Mouse (Mus musculus): Measurements from ENCODE around the gene Pigu. TPM values are rescaled to one million over a fixed set of nuclear protein-coding genes. Genes with fewer than 3 reads are reported as not detected.

Gene Pigu
- total RNA-seq, 1 experiment from 2014 or later: 19.2 TPM

DNA sequence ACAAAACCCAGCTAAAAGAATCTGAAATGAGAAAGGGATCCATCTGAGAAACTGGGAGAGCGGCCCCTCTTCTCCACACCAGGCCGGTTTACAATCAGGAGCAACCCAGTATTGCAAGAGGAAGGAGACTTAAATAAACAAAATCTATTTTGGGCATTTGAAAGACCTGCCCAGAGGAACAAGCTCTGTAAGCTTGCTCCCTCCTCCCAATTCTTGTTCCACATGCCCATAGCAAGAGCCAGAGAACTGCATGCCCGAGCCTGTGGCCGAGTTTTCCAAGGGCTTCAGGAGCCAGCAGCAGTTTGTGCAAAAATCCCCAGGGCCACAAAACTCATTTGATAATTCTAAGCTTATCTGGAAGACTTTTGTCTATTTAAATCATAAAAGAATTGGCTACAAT, 57.7 kb downstream of the Pigu start:
- no peak for ATAC-seq (ENCODE audit: extremely low read depth, insufficient number of reproducible peaks, low FRiP score, poor library complexity, severe bottlenecking)

DNA sequence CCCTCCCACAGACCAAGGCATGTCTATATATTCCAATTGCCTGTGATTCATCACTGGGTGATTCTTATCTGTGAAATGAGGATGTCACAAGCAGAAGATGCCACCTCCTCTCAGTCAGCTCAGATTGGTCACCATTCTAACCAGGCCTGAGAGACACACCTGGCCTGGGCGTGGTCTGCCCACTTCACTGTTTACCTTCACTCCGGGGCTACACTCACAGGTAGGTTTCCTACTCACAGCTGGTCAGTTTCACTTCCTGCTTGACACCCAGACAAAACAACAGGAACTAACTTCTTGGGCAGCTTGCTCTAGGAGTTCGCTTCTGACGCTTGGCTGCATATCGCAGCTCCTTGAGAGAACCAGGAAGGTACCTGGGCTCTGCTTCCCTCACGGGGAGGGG, 61.8 kb downstream of the Pigu start:
- ATAC-seq (ENCODE audit: extremely low read depth, insufficient number of reproducible peaks, low FRiP score, poor library complexity, severe bottlenecking): peak; percentile 81

DNA sequence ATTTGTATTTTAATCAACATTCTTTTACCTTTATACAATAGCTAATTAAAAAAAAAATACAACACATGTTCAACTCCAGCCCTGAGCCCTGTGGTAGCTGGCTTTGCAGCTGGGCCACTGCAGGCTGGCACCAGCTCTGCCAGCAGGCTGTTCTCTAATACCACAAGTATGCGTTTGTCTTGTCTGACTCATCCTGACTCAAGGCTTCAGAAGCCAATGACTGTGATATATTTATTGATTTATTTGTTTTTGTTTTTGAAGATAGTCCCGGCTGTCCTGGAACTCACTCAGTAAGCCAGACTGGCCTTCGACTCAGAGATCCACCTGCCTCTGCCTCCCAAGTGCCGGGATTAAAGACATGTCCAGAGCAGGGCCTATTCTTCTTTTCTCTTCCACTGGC, 63.3 kb downstream of the Pigu start:
- ATAC-seq (ENCODE audit: extremely low read depth, insufficient number of reproducible peaks, low FRiP score, poor library complexity, severe bottlenecking): no peak

DNA sequence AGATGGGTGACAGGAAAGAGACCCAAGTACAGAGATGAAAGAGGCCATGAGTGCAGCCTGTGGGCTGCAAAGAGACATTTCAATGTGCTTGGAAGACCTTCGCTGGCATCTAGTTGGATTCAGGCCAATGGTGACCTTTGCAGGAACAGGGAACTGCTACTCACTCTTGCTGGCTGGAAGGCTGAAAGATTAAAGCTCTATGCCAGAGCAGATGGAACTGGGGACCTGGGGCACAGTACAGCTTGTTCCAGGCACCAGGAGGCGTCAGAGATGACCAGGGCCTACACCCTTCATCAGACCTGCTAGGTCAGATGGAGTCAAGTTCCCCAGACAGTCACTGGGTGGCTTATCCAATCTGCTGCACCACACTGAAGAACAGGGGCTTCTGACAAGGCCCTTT, 63.8 kb downstream of the Pigu start:
- ATAC-seq (ENCODE audit: extremely low read depth, insufficient number of reproducible peaks, low FRiP score, poor library complexity, severe bottlenecking): no peak

DNA sequence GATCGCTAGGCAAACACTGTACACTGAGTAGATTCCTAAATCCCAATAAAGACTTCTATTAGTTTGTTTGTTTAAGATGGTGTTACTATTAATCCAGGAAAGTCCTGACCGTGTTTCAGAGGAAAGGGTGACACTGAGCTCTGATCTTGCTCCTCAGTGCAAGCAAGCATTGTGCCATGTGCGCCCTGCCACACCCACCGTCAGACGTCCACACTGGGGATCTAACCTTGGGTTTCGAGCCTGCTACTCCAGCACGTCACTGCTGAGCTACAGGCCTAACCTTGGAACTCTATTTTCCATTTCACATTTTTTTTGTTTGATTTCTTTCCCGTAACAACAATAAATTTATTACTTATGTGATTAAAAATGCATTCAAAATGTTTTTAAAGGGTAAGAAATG, 67.2 kb downstream of the Pigu start:
- ATAC-seq (ENCODE audit: extremely low read depth, insufficient number of reproducible peaks, low FRiP score, poor library complexity, severe bottlenecking): no peak

DNA sequence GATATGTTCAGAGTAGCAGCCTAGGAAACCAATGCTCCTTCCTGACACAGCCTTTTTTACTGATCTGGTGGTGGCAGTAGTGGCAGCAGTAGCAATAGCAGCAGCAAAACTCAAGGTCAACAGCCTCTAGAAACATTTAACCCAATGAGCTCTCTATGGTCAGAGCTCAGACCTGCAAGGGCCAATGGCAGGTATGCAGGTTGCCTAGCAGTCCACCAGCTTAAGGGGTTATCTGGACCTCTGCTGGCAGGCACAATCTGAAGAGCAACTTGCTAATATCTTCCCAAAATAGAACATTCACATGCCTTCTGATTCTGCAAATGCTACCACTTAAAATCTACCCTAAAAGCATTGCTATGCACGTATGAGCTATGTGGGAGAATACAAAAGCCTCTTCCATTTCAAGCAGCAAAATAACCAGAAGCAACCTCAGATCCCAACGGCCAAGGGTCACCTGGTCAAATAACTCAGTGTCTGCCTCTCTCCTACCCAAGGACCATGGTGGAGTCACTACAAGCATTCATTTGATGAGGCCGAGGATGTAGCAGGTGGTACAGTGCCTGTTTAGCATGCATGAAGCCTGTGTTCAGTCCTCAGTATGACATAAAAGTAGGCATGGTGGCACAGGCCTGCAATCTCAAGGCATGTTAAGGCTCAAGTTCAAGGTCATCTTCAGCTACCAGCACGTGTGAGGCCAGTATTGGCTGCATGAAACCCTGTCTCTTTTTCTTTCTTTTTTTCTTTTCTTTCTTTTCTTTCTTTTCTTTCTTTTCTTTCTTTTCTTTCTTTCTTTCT, 69.6 kb downstream of the Pigu start:
- ATAC-seq (ENCODE audit: extremely low read depth, insufficient number of reproducible peaks, low FRiP score, poor library complexity, severe bottlenecking): no peak

DNA sequence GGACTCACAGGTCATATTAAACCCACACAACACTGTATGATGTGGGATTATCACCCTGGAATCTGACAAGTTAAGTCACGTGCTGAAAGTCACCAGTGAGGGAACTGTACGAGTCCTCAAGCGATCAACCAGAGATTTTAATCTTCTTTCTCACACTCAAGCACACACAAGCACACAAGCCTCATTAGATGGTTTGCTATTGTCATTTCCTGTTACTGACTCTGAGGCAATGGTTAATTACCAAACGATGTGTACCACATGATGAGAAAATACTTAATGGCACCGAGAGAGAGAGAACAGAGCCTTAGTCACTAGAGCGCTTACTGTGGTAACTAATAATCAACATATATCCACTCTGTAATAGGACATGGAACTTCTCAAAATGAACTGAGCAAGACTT, 71.5 kb downstream of the Pigu start:
- ATAC-seq (ENCODE audit: extremely low read depth, insufficient number of reproducible peaks, low FRiP score, poor library complexity, severe bottlenecking): no peak

DNA sequence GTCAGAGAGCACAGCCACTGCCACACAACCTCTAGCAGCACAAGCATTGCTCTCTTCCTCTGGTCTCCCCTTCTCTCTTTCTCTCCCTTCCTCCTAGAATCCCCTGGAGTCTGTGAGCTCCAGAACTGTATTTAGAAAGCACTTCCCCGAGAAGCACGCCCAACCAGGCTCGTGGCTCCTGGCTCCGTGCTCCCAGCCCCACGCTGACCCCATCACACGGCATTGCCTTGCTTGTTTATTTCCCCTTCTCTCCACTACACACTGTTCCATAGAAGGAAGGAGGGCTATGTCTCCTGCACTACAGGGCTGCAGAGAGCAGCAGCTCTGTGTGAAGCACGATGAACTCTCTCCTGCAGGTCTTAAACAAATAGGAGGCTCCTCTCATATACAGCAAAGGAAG, 72.6 kb downstream of the Pigu start:
- no peak for ATAC-seq (ENCODE audit: extremely low read depth, insufficient number of reproducible peaks, low FRiP score, poor library complexity, severe bottlenecking)

GRCm38 (mm10) chr2:155283793-155284192, 73.4 kb downstream of the Pigu start:
- ATAC-seq (ENCODE audit: extremely low read depth, insufficient number of reproducible peaks, low FRiP score, poor library complexity, severe bottlenecking): no peak

GRCm38 (mm10) chr2:155280116-155280515, 77.1 kb downstream of the Pigu start:
- no peak for ATAC-seq (ENCODE audit: extremely low read depth, insufficient number of reproducible peaks, low FRiP score, poor library complexity, severe bottlenecking)

DNA sequence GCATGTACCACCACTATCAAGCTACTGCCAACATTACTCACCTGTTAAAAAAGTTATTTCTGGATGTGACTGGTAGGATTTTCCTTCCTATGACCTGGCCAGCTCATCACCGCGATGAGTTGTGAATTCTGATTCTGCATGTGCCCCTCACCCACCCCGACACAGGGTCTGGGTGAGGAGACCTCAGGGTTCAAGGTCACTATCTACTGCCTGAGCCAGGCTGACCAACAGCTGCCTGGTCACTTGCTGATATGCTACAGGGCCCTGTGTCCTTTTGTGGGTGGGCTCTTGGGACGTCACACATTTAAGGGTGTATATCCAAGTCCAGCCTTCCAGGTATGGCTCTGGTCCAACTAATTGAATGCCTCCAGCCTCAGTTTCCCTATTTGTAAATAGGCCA, 78.1 kb downstream of the Pigu start:
- ATAC-seq (ENCODE audit: extremely low read depth, insufficient number of reproducible peaks, low FRiP score, poor library complexity, severe bottlenecking): no peak

DNA sequence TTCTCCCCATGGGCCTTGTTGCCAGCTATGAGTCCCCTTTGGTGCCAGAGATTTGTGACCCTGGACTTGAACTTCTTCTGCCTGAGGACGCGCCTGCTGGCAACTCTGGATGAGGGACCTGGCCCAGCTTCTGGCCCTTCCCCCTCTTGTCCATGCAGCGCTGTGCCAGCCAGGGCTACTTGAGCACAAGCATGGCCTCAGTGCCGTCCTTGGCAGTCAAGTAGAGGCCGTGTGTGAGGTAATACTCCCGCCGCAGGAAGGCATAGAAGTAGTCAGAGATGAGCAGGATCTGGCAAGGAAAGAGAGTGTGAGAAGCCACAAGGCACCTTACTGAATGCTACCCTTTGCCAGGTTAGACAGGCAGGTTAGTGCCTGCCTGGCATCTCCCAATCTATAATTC, 78.9 kb downstream of the Pigu start:
- ATAC-seq (ENCODE audit: extremely low read depth, insufficient number of reproducible peaks, low FRiP score, poor library complexity, severe bottlenecking): no peak

DNA sequence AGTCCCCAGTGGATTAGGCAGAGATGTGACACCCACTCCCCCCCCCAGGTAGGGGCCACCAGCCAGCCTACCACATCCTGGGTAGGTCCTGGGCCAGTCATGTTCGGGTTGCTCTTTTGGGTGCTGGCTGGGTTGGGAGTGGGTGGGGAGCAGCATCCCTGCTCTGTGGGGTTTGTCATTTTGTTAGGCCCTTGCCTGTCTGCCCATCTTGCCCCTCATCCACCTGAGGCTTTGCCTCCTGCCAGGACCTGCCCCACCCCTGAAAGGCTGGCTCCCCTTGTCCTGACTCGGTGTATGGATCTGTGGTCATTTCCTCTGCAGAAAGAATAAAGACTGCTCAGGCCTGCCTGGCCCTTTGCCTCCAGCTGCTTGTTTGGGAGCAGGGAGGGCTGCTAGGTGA, 79.5 kb downstream of the Pigu start:
- ATAC-seq (ENCODE audit: extremely low read depth, insufficient number of reproducible peaks, low FRiP score, poor library complexity, severe bottlenecking): no peak

DNA sequence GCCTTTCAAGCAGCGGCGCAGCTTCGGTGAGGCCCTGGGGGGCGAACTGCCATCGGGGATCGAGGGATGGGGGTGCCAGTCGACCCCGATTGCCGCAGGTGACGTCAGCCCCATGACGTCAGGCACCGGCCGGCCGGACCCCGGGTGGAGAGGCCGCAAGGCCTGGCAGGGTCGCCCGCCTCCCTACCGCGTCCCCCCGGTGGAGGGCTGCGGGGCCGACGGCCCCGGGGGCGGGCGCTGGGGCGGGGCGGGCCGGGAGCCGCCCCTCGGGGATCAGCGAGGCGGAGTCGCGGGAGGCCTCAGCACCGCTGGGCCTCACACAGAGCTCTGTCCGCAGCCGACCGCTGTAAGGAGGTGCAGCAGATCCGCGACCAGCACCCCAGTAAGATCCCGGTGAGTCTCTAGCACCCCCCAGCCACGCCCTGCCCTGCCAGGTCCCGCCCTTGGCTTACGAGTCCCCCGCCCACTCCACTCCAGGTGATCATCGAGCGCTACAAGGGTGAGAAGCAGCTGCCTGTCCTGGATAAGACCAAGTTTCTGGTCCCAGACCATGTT, 80.5 kb downstream of the Pigu start:
- peak; percentile 21 for ATAC-seq (ENCODE audit: extremely low read depth, insufficient number of reproducible peaks, low FRiP score, poor library complexity, severe bottlenecking)

GRCm38 (mm10) chr2:155276195-155276594, 81.0 kb downstream of the Pigu start, which contains the start of gene Map1lc3a:
Gene Map1lc3a (plus strand): TSS chr2:155276297.
- ATAC-seq (ENCODE audit: extremely low read depth, insufficient number of reproducible peaks, low FRiP score, poor library complexity, severe bottlenecking): peak; percentile 93

DNA sequence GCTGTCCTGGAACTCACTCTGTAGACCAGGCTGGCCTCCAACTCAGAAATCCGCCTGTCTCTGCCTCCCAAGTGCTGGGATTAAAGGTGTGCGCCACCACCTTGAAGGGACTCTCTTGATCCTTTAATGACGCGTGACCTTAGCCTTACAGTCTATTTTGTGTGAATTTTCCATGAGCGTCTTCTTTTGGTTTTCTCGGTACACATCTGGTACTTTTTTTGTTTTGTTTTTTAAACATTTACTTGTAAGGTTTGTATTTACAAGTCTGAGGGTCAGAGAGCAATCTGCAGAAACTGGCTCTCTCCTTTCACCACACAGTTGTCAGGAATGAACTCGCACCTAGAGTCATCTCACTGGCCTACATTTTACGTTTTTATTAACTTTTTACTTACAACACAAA, 83.6 kb downstream of the Pigu start:
- no peak for ATAC-seq (ENCODE audit: extremely low read depth, insufficient number of reproducible peaks, low FRiP score, poor library complexity, severe bottlenecking)

- no peak for ATAC-seq (ENCODE audit: extremely low read depth, insufficient number of reproducible peaks, low FRiP score, poor library complexity, severe bottlenecking)
Measured at GRCm38 (mm10) chr2:155272396-155273170, 84.6 kb downstream of the Pigu start.

GRCm38 (mm10) chr2:155271957-155272356, 85.3 kb downstream of the Pigu start:
- no peak for ATAC-seq (ENCODE audit: extremely low read depth, insufficient number of reproducible peaks, low FRiP score, poor library complexity, severe bottlenecking)

- ATAC-seq (ENCODE audit: extremely low read depth, insufficient number of reproducible peaks, low FRiP score, poor library complexity, severe bottlenecking): no peak
Measured at GRCm38 (mm10) chr2:155266896-155267295, 90.3 kb downstream of the Pigu start.

DNA sequence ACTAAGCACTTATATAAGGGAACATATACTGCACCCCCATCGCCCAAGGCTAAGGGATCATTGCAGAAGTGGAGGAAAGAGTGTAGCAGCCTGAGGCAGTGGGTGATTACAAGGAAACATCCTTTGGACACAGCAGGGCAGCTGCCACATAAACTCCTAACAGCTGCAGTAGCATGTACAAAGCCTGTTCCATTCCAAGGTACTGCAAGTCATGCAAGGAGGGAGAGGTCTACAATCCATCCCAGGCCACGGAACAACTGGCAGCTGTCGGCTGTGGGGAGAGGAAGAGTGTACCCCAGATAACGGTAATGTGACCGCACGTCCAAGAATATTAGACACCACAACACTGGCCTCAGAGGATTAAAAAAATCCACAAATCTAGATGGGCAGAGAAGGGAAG, 91.7 kb downstream of the Pigu start:
- ATAC-seq (ENCODE audit: extremely low read depth, insufficient number of reproducible peaks, low FRiP score, poor library complexity, severe bottlenecking): no peak

All from neutrophil, adult 5-6 weeks (primary cell).